Mouse (Mus musculus) ES-E14 (cell line): ENCODE data around the gene Pde4d. TPM values are rescaled to one million over a fixed set of nuclear protein-coding genes. Genes with fewer than 3 reads are reported as not detected.

Source experiments
- DNase-seq: peaks from one replicate; pipeline ENCODE4 v3.0.0-alpha.2; 2013; ENCODE audit warnings: low read depth, low spot score
- H3K27ac ChIP-seq: 2 replicates; pipeline ENCODE4 v1.5.1; 2012; ENCODE audit warnings: low read depth, mild to moderate bottlenecking, low read length, moderate library complexity, mixed read lengths; ENCODE audit not compliant: poor library complexity, insufficient read depth, severe bottlenecking
- H3K36me3 ChIP-seq: 2 replicates; pipeline ENCODE4 v1.6.1; 2012; ENCODE audit warnings: mild to moderate bottlenecking, low read length, moderate library complexity, mixed read lengths; ENCODE audit not compliant: control insufficient read depth, poor library complexity, insufficient read depth, severe bottlenecking
- H3K4me1 ChIP-seq, 2 experiments: fragments of 150-350 bp in 1 of 2; sonication (generic) in 1 of 2; 2 replicates each; pipeline ENCODE4 v1.6.1; 2012; ENCODE audit warnings: low read length in 2 of 2, mild to moderate bottlenecking in 1 of 2, mixed read lengths in 1 of 2; ENCODE audit not compliant: control insufficient read depth in 2 of 2, insufficient read depth in 2 of 2, poor library complexity in 1 of 2
- H3K4me3 ChIP-seq, 2 experiments: fragments of 150-350 bp in 1 of 2; sonication (generic) in 1 of 2; 2 replicates each; pipeline ENCODE4 v1.5.1; 2012; ENCODE audit warnings: low read length in 2 of 2, low read depth in 1 of 2, mild to moderate bottlenecking in 1 of 2, mixed read lengths in 1 of 2; ENCODE audit not compliant: insufficient read depth in 1 of 2, poor library complexity in 1 of 2, severe bottlenecking in 1 of 2
- H3K9ac ChIP-seq: 2 replicates; pipeline ENCODE4 v1.6.1; 2012; ENCODE audit warnings: low read depth, mild to moderate bottlenecking, low read length, mixed read lengths; ENCODE audit not compliant: poor library complexity, insufficient read depth, severe bottlenecking
- H3K9me3 ChIP-seq: fragments of 150-350 bp; sonication (generic); 2 replicates; pipeline ENCODE4 v1.6.1; 2012; ENCODE audit warnings: low read depth, mild to moderate bottlenecking, low read length; ENCODE audit not compliant: control insufficient read depth, insufficient read depth
- CHD2 ChIP-seq: IDR thresholded peaks from 2 replicates; pipeline ENCODE4 v1.6.1; 2014; ENCODE audit warnings: mild to moderate bottlenecking, low read depth, low read length, inconsistent platforms
- HCFC1 ChIP-seq: IDR thresholded peaks from 2 replicates; pipeline ENCODE4 v1.6.1; 2012; ENCODE audit warnings: low read length, inconsistent platforms, borderline replicate concordance; ENCODE audit not compliant: insufficient read depth
- MAFK ChIP-seq: IDR thresholded peaks from 2 replicates; pipeline ENCODE4 v1.6.1; 2014; ENCODE audit warnings: mild to moderate bottlenecking, low read depth, low read length, inconsistent platforms; ENCODE audit not compliant: insufficient read depth
- ZC3H11A ChIP-seq: IDR thresholded peaks from 2 replicates; pipeline ENCODE4 v1.6.1; 2012; ENCODE audit warnings: low read depth, mild to moderate bottlenecking, inconsistent platforms, low read length, borderline replicate concordance
- ZNF384 ChIP-seq: IDR thresholded peaks from 2 replicates; pipeline ENCODE4 v1.6.1; 2012; ENCODE audit warnings: low read depth, low read length, inconsistent platforms
- in situ Hi-C, 2 experiments: fragments of 600-800 bp; cut with MboI; formaldehyde crosslinking; loops; one replicate each; pipeline ENCODE4 v1.15.1; 2025; ENCODE audit warnings: low sequenced_read_pairs in 2 of 2, inconsistent platforms in 1 of 2; ENCODE audit not compliant: unreplicated experiment in 2 of 2
- total RNA-seq: library from RNA; depleted of rRNA; stranded (reverse); fragments of 300-350 nt; gene quantifications from 2 replicates; pipeline ENCODE4 v1.2.3, GENCODE M21; 2012

Gene Pde4d
- total RNA-seq, 1 experiment: 10.4 TPM

DNA sequence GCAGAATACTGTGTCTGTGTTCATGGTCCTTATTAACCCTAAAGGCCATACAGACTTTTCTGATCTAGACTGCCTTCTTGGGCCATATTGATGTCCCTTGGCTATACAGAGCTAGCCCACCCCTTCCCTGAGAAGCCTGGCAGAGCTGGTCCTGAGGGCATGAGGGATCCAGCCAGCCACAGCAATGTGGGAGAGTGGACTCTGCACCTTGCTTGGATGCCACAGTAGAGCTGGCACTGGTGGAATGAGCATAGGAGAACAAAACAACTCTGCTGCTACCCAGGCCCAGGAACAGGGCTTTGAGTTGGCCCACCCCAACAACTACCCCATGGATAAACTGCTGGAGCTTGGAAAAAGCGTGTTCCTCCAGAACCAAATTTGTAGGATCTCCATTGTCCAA lies 503.2 kb downstream of the Pde4d start:
- no peak overlapping the region for H3K9ac ChIP-seq
- in situ Hi-C loops: no loop called here
- H3K4me1 ChIP-seq: no peaks in the 10 kb centered on the region
- TF ChIP-seq ZC3H11A: no peak
- no peak for TF ChIP-seq CHD2
- TF ChIP-seq HCFC1: no peak
- TF ChIP-seq MAFK: no peak
- TF ChIP-seq ZNF384: no peak
- no peak for DNase-seq
- no peaks in the 10 kb centered on the region for H3K9me3 ChIP-seq
- H3K27ac ChIP-seq: no peak overlapping the region
- H3K36me3 ChIP-seq: no peaks in the 10 kb centered on the region
- H3K4me3 ChIP-seq: no peak overlapping the region

DNA sequence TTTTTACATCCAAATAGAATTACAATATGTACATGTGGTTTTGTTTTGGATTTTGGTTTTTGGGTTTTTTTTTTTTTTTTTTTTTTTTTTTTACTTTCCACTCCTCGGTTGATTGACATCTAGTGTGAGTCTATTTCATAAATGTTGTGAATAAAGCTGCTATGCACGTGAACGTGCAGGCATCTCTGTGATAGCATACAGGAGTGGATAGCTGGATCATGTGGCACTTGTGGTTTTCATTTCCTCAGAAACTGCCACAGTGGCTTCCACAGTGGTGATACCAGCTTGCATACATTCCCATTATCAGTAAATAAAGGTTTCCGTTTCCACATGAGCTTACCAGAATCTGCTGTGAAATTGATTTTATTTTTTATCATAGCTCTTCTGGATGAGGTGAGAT lies 506.3 kb downstream of the Pde4d start:
- Histone ChIP-seq H3K4me1 (no peaks in the 10 kb centered on the region), H3K4me3 (no peak overlapping the region), H3K36me3 (no peaks in the 10 kb centered on the region), H3K9ac (no peak overlapping the region), H3K27ac (no peak overlapping the region), H3K9me3 (no peaks in the 10 kb centered on the region)
- in situ Hi-C loops: no loop called here
- no peak for DNase-seq
- TF ChIP-seq ZNF384: no peak
- TF ChIP-seq ZC3H11A: no peak
- no peak for TF ChIP-seq MAFK
- TF ChIP-seq CHD2: no peak
- no peak for TF ChIP-seq HCFC1

DNA sequence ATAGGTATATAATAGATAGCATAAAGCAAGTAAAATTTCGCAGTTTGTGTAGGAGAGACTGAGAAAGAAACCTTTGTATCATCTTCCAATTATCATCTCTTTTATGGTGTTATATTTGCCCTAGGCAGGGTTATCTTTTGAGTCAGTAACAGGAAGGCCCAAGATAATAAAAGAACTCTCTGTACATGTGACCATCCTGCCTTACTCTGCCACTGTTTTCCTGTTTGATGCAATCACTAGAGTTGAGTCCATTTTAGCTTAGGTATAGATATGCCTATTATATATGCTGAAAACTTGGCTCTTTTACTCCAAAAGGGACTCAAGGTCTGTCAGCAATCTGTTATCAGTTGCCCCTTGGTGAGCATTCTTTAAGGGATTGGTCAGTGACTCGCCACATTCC lies 514.3 kb downstream of the Pde4d start:
- DNase-seq: no peak
- in situ Hi-C loops: no loop called here
- Histone ChIP-seq H3K36me3 (no peaks in the 10 kb centered on the region), H3K4me3 (no peak overlapping the region), H3K4me1 (no peaks in the 10 kb centered on the region), H3K9me3 (no peaks in the 10 kb centered on the region), H3K27ac (no peak overlapping the region), H3K9ac (no peak overlapping the region)
- TF ChIP-seq MAFK: no peak
- TF ChIP-seq ZC3H11A: no peak
- no peak for TF ChIP-seq HCFC1
- TF ChIP-seq ZNF384: no peak
- no peak for TF ChIP-seq CHD2

DNA sequence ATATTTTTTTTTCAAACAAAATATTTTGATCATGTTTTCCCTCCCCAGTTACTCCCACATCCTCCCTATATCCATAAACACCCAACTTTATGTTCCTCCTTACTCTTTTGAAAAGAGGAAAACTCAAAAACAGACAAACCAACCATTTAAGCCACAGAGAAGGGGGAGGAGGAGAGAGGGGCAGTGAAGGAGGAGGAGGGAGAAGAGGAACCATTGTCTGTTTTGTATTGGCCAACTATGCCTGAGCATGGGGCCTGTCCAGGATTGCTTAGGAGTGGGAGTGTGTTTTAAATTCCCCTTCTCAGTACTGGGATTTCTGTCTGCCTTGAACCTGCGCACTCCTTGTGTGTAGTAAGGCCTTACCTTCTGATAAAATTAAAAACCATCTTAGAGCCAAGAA lies 531.4 kb downstream of the Pde4d start:
- in situ Hi-C loops: no loop called here
- no peaks in the 10 kb centered on the region for H3K36me3 ChIP-seq
- no peak overlapping the region for H3K9ac ChIP-seq
- H3K4me3 ChIP-seq: no peak overlapping the region
- TF ChIP-seq HCFC1: no peak
- no peak for TF ChIP-seq ZNF384
- no peak for TF ChIP-seq MAFK
- TF ChIP-seq ZC3H11A: no peak
- TF ChIP-seq CHD2: no peak
- H3K27ac ChIP-seq: no peak overlapping the region
- no peaks in the 10 kb centered on the region for H3K4me1 ChIP-seq
- H3K9me3 ChIP-seq: no peaks in the 10 kb centered on the region
- no peak for DNase-seq

DNA sequence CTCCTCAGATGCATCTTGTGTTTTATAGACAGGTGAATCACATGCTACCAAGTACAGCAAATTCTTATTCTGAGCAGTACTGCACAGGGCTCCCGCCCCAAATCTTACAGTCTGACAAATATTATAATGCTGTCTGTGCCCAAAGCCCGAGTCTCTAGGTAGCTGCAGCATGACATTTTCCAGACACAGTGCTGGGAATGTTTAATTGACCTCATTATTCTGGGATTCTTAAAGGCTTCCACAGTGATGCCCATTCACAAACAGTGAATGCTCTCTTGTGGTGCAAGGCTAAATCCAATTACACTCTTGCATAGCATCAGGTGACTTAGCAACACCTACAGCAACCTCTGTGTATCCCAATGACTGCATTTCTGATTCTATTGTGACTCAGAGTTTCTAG lies 549.0 kb downstream of the Pde4d start:
- H3K36me3 ChIP-seq: no peaks in the 10 kb centered on the region
- TF ChIP-seq MAFK (no peak), ZC3H11A (no peak), ZNF384 (no peak), HCFC1 (no peak), CHD2 (no peak)
- in situ Hi-C loops: no loop called here
- H3K4me3 ChIP-seq: no peak overlapping the region
- DNase-seq: no peak
- H3K9ac ChIP-seq: no peak overlapping the region
- H3K27ac ChIP-seq: no peak overlapping the region
- H3K9me3 ChIP-seq: no peaks in the 10 kb centered on the region
- H3K4me1 ChIP-seq: no peaks in the 10 kb centered on the region
